Mouse (Mus musculus): ENCODE data around the gene Nudcd3.

Gene Nudcd3

GRCm38 (mm10) chr11:6177781-6178420 is 22.3 kb downstream of the Nudcd3 start:
- no peak for DNase-seq

DNA sequence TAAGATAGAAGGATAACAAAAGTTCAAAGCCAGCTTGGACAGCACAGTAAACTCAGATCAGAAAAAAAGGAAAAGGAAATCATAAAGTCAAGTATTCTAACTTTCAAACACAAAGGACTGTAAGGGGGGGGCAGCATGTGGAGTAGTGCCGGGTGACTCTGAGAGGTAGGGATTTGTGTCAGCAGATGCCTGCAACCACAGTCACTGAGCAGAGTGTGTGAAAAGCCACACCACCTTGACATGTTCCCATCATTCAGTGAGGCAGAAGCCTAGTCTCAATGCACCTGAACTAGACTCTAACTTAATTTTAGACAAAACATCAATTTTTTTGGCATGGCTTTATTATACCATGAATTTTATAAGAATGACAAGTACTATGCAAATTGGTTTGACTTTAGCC is 24.7 kb downstream of the Nudcd3 start:
- DNase-seq = no peak

- DNase-seq = no peak
These were observed 25.5 kb downstream of the Nudcd3 start for GRCm38 (mm10) chr11:6174719-6175118.

DNA sequence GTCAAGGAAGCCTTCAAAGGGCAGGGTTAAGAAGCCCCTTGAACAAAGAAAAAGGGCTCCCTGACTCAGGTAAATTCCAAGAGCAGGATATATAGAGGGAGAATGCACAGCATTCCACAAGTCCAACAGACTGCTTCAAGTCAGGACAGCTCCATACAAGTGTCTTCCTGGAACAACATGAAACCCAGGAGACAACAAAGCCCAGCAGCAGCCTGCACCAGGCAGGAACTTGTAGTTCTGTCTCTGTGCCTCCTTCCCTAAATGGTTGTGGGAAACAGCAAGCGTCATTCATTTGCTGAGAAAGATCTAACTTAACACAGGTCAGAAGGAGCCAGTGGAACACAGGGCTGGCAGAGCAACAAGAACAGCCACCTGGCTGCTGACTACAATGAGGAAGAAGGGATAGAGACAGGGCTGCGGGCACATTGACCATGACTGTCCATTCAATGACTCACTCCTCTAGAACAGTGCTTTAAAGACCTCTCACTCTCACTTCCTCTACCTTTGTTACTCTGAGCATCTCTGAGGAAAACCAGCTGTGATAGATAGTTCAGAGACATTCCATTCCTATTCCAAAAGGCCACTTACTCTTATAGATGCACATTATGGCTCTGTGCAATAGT is 31.1 kb downstream of the Nudcd3 start:
- DNase-seq = no peak

GRCm38 (mm10) chr11:6166351-6166750 is 33.9 kb downstream of the Nudcd3 start:
- DNase-seq = no peak

- DNase-seq = no peak
These were observed 34.7 kb downstream of the Nudcd3 start for GRCm38 (mm10) chr11:6165391-6166081.

- no peak for DNase-seq
These were observed 35.4 kb downstream of the Nudcd3 start for GRCm38 (mm10) chr11:6164781-6165180.

- DNase-seq = no peak
These were observed 36.5 kb downstream of the Nudcd3 start for GRCm38 (mm10) chr11:6163706-6164105.

GRCm38 (mm10) chr11:6163062-6163461 is 37.2 kb downstream of the Nudcd3 start:
- DNase-seq = no peak

DNA sequence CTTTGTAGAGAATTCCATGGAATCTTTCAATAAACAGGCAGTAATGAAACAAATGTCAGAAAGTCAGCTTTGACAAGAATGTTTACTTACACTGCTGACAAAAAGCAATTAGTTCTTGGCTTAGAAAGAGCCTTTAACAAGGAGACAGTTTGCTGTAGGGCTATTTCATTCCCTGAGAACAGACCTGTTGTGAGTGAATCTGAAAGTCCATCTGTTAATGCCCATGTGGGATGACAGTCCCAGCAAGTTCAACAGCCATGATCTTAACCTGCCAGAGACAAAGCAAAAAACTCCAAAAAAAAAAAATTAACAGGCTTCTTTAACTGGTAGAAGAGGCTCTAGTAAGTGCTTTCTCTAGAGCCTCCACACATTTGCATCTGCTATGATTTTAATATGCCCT is 38.7 kb downstream of the Nudcd3 start:
- DNase-seq = no peak

DNA sequence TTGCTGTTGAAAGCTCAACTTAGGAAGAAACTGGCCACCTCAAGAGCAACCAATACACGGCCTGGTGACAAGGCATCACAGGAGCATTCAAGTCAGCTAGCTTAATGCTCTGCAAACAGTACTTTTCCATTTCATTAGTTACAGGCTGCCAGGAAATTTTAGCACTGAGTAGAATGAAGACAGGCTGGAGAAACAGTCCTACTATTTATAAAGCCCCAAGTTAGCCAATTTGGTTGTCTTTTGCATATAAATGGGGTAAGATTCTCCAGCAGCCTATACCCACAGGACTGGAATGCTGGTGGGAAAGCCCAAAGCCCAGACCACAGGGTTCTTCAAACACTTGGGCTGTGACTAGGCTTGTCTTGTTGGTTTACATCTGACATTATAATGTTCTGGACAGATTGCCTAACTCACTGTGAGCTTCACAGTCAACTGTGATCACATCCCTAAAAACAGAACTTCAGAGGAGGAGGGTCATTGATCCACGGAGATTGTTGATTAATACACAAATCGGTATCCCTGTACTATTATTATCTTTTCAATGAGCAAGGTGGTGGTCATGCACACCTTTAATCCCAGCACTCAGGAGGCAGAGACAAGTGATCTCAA is 39.4 kb downstream of the Nudcd3 start:
- DNase-seq = no peak

GRCm38 (mm10) chr11:6159704-6160275 is 40.4 kb downstream of the Nudcd3 start:
- no peak for DNase-seq

DNA sequence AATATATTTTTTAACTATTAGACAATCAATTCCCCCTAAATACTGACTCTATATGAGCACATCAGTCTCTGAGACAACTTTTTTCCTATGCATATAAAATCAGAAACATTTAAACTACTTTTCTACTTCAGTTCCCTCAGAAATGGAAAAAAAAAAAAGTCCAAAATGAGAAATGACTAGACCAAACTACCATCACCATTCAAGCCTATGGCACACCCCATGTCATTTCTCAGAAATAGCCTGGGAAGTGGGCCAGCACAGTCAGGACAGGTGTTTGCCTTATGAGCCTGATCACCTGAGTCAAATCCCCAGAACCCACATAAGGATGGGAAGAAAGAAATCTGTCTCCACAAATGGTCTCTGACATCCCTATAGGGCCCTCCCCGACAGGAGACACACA is 41.7 kb downstream of the Nudcd3 start:
- no peak for DNase-seq

DNA sequence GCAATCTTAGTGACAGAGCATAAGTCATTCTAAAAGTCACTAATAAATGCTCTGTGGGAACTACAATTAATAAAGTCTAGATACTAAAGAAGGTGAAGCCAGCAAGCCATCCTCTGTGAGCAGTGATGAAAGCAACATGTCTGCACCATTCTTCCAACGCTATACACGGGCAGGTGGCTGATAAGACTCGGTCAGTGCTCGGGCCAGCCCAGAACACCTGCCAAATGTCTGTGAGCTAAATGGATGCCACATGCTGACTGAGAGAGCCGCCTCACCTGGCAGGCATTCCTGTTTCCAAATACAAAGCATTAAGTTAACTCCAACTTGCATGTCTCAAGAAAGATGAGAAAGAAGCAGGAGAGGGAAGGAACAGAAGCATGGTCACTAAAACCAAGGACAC is 43.1 kb downstream of the Nudcd3 start:
- DNase-seq = no peak

DNA sequence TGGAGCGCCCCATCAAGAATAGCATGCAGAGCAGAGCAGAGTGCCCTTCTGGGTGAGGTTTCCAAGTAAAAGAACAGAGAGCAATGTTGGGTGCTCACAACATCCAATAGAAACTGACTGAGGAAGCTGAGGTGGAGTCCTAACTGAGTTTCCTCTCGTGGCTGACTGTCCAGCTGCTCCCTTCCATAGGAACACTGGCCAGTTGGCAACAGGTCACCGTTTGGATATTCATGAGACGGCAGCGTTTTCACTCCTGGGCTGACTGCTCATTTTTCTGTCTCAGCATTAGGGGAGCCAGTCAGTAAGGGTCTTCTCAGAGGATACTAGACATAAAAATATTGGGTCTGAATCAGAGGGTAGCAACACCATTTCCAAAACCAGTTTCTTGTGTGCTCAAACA is 43.6 kb downstream of the Nudcd3 start:
- DNase-seq = no peak

DNA sequence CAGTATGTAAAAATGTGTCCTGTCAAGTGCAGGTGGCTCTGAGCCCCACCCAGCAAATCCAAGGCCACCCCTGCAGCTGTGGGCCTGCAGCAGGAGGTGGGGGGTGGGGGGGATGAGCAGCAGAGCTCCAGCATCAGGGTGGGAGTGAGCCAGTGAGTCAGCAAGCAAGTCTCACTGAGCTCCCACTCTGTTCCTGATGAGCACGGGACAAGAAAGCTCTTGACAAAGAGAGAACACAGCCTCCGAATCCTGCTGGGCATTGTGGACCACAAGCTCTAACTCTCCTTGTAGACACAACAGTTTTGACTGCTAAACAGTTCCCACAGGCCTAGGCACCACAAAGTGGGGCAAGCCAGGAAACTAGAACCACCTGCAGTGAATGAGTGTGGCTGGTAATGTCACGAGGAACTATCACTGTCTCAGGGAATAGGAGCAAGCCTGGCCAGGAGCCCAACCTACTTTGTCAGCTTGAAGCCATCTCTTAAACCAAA is 46.0 kb downstream of the Nudcd3 start:
- DNase-seq = no peak

DNA sequence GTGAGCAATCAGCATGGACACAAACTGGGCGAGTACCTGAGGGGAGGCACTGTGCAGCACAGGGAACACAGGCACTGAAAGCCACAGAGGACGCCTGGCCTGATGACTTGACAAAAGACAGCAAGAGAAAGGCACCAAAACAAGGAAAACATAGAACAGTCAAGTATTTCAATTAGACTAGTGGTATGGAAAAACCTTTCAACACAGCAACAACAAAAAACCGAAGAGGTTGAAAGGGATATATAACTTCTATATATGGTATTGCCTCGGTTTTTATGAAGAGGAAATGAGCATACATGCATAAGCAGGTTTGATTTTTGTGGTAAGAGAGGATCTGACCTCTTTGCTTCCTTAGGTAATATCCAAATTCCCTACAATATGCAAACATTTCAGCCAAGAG is 47.4 kb downstream of the Nudcd3 start:
- DNase-seq = no peak

DNA sequence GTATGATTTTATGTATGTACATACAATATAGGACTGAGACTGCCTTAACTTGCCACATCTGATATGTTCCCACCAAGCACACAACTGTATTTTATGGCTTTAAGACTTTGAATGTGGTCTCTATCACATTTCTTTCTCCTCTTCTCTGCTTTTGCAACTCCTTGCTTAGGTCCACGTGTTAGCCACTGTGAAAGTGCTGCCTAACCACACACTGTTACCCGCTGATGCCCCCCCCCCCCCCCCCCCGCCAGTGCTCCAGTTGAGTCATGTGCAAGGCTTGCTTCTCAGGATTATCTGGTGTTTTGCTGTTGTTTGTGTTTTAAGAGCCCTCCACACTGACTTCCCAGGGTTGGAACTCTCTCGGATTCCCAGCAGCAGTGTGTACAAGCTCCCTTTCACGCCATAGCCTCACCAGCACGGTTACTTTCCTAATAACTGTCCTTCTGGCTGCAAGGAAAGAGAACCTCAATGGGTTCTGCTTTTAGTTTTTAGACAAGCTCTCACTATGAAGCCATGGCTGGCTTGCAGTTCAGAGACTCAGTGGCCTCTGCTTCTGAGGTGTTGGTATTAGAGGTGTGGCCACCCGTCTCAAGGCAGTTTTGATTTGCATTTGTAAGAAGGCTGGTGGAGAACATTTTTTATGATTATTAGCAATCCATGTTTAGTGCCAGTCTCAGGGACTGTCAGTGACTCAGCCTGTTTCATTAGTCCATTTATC is 61.8 kb downstream of the Nudcd3 start:
- no peak for DNase-seq

- DNase-seq = no peak
These were observed 67.3 kb downstream of the Nudcd3 start for GRCm38 (mm10) chr11:6132886-6133285.

DNA sequence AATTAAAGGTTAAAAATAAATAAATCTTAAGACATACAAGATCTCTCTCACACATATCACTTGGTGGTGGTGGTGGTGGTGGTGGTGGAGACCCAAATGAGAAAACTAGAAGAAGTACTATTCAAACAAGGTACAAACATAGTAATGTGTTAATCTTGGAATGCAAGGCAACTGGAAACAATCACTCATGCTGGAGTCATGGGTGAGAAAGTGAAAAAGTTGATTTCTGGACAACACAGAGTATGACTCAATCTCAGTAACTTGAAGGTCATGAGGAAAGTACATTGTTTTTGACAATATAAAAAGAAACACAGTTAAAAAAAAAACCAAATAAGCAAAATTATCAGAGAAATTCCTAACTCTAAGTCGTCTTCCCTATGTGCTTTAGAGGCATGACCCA is 69.6 kb downstream of the Nudcd3 start:
- no peak for DNase-seq

GRCm38 (mm10) chr11:6123605-6124120 is 76.6 kb downstream of the Nudcd3 start:
- DNase-seq = no peak

GRCm38 (mm10) chr11:6122631-6123030 is 77.6 kb downstream of the Nudcd3 start:
- no peak for DNase-seq

- no peak for DNase-seq
These were observed 79.6 kb downstream of the Nudcd3 start for GRCm38 (mm10) chr11:6120596-6120995.

Data from kidney, adult 8-10 months (tissue).